Mouse (Mus musculus) WW6 (cell line): ENCODE measurements around the gene Itfg2.
A peak's percentile ranks its signal among the peaks of the same experiment; 100 is the strongest.

Source experiments
- DNase-seq: peaks from one replicate; pipeline ENCODE4 v3.0.0-alpha.2; 2013; ENCODE audit warnings: low read depth, low spot score

Gene Itfg2

DNA sequence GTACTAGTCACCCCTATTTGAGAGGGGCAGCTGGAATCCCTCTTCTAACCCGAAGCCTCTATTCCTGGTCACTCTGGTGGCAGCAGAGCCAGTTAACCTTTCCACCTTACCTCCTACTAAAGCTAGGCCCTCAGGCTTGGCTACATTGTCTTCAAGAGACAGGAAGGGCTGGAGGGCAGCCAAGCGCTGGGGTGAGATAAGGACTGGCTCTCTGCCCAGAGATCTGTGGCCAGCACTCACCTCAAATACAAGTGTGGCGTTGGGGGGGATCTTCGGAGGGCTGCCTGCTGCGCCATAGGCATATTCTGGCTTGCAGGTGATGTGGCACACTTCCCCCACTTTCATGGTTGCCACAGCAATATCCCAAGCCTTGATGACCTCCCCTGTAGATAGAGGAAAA lies 10.7 kb upstream of the Itfg2 start:
- no peak for DNase-seq

DNA sequence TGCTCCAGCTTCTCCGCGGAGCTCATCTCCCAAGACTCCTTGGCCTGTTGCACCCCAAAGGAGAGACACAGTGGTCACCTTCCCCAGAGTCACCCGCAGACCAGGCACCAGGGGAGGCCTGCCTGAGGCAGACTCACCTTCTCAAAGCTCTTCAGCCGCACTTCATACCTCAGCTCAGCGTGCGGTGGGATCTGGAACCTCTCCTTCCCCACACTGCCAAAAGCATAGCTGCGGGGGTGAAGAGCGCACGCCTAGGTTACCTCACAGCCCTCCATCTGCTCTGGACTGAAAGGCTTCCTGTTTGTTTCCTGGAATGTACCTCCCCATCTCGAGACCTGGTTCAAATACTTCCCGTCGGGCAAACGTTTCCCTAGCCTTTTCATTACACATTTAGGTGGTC lies 8.8 kb upstream of the Itfg2 start:
- no peak for DNase-seq

DNA sequence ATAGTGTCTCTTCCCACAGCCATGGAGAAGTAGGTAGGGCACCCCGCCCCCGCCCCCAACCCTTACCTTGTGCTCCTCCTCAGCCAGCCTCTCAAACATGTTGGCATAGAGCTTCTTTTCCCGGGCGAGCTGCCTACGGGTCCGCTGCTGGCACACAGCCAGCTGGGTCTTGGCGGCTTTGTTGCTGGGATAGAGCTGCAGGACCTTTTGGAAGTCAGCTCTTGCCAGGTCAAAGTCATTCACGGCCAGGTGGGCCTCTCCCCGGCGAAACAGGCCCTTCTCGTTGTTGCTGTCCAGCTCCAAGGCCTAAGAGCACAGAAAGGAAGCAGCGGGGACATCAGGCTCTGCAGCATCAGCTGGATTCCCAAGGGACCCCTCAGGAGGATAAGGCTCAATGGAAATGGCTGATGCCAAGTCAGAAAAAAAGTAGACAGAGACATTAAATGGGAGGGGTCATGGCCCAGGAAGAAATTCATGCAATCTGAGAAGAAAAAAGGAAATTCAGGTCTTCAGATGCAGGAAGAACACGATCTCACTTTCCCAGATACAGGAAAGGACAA lies 7.7 kb upstream of the Itfg2 start:
- no peak for DNase-seq

DNA sequence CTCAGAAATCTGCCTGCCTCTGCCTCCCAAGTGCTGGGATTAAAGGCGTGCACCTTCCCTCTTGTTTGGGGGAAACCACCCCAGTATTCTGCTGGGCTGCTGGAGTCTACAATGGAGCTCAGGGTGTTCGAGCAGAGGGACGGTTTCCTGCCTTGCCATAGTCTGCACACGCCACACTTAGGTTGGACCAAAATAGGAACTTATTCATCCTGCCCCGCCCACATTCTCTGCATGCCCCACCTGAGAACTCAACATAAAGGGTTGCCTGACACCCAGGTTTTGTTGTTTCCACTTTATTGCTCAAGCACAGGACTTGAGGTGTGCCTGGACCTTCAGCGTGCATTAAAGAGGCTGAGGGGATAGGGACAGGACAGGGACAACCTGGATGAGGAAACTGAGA lies 5.1 kb upstream of the Itfg2 start:
- DNase-seq, result no peak

DNA sequence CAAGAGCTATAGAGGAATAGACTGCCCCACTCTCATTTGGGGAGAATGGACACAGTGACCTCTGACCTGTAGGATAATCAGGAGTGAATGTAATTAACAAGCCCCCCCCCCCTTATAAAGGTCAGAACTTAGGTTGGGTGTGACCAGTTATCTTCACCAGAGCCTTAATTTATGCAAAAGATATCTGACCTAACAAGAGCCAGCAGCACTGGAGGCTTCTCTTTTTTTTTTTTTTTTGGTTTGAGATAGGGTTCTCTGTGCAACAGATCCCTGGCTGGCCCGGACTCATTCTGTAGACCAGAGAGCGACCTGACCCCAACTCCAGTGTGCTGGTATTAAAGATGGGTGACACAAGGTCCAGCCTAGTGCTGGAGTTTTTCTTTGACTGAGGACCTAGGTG lies 4.6 kb upstream of the Itfg2 start:
- no peak for DNase-seq

DNA sequence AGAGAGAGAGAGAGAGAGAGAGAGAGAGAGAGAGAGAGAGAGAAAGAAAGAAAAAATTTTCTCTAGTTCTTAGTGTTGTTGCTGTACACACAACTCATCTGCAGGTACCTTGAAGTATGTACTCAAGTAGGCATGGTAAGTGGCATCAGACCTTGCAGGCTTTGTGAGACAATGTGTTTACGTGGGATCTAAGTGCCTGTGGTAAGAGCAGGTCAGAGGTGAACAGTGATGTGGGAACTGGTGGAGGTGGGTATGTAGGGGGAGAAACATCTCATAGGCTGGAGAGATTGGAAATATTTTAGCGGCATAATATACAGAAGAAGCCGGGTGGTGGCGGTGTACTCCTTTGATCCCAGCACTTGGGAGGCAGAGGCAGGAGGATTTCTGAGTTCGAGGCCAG lies 2.8 kb upstream of the Itfg2 start:
- DNase-seq, result no peak

DNA sequence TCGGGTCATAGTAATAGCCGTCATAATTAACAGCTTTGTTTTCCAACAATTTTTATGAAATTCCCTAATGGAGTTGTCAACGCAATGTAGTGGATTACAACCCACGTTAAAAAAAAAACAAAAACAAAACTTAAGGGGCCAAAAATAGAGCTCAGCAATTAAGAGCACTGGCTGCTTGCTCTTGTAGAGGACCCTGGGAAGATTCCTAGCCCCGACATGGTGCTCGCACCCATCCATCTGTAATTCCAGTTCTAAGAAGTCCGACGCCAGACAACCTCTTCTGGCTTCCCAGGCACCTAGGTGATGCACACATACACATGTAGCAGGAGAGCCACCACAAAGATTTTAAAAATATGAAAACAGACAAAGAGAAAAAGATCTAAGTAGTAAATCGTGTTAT lies 315 bp upstream of the Itfg2 start:
- DNase-seq, result no peak

DNA sequence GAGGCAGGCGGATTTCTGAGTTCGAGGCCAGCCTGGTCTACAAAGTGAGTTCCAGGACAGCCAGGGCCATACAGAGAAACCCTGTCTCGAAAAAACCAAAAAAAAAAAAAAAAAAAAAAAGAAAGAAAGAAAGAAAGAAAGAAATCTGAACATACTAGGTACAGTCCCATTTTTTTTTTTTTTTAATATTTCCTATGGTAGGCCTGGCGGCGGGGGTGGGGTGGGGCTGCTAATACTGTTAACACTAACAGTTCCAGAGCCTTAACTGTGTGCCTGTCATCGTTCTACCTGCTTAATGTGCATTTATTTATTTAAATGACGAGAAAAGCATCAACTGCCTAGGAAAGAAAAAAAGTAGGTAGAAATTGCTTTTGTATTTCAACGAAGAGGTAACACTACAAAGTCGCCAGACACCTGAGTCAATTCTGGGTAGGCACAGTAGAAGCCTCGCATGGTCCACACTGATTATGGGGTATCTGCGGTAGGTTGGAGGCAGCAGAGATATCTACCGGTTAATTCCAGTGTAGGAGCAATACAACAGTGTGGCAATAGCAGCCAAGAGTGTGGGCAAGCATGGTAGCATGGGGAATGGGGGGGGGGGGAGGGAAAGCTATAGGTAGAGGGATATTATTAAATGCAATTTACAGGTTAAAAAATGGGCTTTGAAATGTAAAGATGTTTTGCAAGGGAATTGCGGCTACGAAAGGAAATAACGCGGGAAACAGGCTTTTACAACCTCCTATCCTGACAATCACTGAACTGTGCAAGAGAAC lies 1.0 kb downstream of the Itfg2 start:
- no peak for DNase-seq

DNA sequence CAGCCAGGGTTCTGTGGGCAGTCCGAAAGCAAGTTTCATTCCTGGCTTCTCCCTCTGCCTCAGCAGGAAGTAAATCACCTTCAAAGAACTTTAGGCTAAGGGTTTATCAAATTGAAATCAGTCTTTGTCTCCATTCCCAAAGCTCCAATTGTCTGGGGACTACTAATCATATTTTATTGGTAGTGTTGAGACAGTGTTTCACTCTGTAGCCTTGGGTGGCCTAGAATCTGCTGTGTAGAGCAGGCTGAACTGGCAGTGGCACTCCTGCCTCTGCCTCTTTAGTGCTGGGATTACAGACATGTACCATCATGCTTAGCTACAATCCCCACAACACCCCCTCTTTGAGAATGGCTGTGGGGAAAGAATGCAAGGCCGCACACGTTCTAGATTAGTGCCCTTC lies 3.3 kb downstream of the Itfg2 start:
- DNase-seq, result no peak

DNA sequence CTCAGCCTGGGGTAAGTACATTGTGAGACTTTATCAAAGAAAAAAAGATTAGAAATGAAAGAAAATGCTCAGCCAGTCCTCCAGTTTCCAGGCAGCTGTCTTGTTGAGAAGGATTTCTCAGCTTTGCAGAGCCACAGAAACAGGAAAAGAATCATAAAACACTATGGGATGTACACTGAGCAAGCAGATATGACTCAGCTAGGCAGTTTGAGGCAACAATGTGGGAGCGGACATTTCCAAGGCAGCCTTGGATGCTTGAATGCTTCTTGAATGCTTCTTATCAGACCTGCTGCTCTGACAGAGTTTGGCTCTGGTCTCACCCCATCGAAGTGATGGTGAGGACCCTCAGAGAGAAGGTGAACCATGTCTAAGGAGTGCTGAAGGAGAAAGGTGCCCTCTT lies 3.7 kb downstream of the Itfg2 start:
- DNase-seq, result no peak

DNA sequence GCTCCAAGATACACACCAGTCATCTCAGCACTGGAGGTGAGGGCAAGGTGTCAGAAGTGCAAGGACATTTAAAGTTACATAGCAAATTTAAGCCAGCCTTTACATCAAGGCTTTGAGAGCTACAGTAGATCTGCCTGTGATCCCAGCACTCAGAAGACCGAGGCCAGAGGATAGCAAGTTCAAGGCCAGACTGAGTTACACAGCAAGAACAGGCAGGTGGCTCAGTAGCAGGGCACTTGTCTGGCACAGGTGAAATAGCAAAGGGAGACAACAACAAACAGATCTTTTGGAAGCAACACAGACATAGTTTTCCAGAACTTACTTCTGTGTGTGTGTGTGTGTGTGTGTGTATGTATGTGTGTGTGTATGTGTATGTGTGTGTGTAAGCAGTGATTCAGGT lies 6.7 kb downstream of the Itfg2 start:
- no peak for DNase-seq

DNA sequence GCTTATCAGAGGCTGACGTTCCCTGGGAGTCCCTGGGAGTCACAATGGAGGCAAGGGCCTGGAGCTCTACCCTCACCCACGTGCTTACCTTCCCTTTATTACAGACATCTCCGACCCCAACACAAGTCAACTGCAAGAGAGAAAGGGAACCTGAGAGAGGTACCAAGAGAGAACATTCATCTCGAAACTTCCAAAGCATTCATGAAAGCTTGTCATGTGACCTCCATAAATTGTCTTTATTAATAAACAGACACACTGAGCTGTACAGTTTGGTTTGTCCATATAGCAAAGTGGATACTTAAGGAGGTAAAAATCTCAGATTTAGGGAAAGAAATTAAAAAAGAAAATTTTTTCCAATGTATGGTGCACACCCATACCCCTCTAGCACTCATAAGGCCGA lies 8.6 kb downstream of the Itfg2 start:
- no peak for DNase-seq

DNA sequence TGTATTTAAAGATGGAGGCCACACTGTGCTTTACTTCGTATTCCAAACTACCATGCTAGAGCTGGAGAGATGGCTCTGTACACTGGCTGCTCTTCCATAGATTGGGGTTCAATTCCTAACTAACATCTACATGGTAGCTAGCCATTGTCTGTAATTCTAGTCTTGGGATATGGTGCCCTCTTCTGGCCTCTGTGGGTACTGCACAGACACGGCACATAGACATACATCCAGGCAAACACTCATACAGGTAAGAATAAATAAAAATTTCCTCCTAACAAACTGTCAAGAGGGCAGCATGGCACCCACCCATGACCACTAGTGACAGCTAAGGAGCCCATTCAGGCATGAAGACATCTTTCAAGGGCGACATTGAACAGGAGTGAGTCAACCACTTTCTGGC lies 13.6 kb downstream of the Itfg2 start:
- DNase-seq, result peak; percentile 61

DNA sequence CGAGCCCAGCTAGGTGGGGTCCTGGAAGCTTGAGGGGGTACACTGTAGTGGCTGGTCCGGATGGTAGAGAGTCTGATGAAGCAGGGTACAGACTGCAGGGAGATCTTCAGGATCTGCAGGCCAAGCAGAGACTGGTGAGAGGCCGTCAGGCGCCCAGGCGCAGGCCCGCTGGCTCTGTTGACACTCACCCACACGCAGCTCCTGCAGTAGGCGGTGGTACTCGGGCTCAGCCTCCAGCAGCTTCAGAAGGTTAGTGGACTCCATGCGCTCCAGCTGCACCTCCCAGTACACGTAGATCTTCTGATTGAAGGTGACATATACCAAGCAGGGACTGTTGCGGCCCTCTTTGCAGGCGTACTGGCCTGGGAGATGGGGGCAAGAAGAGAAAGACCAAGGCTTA lies 14.4 kb downstream of the Itfg2 start:
- no peak for DNase-seq

DNA sequence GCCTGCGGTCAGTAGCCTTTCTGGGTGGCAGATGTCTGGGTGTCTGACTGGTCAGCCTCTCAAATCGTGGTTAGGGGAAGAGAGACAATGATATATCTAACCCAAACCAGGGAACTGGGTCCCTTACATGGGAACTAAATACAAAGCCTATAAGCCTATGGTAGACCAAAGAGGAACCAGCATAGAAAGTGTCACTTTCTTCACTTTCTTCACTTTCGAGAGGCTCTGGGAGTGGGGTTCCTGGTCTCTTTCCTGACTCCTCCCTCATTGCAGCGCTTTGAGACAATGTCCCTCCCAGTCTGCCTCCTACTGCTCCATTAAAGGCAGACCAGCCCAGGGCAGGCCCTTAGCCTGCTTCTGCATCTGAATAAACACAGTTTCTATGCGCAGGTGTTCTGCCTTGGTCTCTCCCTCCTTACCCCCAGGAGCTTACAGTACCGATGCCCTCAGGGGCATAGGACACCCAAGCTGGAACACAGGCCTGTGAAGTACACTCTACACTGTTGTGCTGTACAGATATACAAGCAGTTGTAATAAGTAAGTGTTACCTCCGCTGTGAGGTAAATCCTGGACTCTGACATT lies 16.1 kb downstream of the Itfg2 start:
- DNase-seq, result no peak

DNA sequence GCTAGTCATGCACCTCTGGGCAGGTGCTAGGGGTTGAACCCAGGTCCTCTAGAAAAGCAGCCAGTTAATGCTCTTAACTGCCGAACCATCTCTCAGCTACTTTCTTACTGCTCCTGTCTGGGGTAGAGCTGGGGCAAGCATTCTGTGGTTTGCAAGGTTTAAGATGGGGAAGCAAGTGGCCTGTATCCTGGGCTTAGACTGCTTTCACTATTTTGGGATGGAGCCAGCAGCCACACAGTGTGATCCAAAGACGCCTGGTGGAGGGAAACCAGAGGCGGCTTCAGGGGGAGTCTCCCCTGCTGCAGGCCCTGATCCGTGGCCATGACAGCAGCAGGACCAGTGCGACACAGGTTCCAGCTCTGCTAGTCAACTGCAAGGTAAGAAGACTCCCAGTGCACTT lies 20.0 kb downstream of the Itfg2 start:
- DNase-seq, result no peak

DNA sequence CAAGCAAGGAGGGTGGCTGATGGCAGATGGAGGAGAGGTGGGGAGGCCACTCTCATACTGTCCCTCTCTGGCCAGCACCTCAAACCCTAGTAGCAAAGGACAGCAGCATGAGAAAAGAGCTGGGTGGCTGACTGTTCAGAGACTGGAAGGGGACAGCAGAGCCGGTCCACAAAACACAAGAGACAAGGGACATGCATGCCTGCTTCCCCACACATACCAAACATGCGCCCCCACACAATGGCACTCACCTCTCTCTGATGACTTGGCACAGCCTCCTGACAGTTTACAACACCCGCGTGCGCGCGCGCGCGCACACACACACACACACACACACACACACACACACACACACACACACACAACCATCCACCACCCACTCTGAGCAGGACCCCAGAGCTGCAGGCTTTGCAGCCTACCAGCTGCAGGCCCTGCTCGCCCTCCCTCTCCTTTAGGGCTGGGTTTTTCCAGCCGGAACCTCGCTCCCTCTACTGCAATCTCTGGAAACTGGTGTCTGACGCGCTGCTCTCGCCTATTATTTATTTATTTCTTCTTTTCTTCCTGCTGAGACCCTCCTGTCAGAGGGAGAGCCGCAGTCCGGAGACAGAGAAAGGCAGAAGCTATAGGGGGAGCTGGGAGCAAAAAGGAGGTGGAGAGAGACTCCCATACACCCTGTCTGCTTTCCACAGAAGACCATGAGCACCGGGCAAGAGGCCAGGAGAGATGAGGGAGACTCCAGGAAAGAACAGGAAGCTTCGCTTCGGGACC lies 25.1 kb downstream of the Itfg2 start:
- no peak for DNase-seq

DNA sequence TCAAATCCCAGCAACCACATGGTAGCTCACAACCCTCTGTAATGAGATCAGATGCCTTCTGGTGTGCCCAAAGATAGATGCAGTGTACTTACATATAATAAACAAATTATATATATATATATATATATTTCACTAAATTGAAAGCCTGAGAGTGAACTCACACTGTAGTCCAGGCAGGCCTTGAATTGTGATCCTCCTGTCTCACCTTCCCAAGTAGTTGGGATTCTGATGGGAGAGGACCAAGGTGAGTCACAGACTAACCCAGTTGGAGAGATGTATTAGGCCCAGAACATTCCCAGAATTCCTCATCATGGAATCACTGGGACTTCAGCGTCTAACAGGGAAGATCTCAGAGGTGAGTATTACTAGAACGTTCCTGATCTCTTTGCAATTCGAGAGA lies 25.7 kb downstream of the Itfg2 start, which contains the start of gene Nrip2:
TSS of gene Nrip2 (plus strand) at position 301 of the 400 bp plus-strand sequence.
- no peak for DNase-seq

DNA sequence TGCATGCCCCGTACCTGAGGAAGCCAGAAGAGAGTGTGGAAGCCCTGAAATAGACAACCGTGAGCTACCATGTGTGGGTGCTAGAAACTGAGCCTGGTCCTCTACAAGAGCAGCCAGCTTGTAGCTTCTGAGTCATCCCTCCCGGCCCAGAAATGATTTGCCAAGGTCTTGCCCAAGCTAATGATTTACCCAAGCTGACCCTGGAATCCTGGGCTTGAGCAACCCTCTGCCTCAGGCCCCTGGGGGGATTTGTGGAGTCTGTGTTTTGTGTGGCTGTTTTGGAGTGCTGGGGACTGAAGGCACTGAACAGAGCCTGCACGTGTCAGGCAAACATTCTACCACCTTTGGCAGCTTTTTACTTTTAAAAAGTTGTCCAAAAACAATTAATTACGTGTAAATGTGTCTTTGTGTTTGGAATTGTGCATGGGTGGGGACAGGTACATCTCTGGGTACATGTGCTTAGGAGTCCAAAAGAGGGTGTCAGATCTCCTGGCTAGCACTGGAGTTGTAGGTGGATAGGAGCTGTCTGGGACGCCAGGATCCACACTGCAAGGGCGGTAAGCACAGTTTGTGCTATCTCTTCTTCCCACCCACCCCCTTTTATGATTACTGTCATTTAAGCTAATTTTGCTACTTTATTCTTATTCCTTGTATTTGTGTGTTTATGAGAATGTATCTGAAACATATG lies 27.0 kb downstream of the Itfg2 start:
- no peak for DNase-seq

DNA sequence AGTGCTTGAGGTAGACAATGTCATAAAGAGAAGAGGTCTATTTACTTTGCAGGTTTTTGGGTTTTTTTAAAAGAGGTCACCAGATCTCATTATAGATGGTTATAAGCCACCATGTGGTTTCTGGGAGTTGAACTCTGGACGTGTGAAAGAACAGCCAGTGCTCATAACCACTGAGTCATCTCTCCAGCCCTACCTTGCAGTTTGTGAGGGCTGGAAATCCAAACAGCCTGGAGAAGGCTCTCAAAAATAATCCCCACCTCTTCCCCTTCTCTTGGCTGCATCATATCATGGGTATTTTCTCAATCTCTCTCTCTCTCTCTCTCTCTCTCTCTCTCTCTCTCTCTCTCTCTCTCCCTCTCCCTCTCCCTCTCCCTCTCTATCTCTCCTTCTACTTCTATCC lies 34.0 kb downstream of the Itfg2 start:
- no peak for DNase-seq

DNA sequence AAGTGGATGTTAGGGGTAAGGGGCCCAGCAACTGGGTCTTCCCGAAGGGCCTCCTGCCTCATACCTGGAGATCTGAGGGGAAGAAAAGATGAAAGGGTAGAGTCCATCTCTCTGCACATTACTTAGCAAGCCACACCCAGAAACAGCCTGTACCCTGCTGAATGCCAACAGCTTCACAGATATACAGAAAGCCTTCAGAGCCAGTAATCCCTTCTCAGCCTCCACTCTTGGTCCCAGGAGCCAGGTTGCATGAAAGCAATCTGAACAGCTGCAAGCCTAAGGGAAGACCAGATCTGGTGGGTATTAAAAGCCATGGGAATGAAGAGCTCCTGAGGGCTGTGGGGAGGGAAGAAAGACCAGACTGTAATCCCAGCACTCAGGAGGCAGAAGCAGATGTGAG lies 35.5 kb downstream of the Itfg2 start:
- DNase-seq, result no peak

DNA sequence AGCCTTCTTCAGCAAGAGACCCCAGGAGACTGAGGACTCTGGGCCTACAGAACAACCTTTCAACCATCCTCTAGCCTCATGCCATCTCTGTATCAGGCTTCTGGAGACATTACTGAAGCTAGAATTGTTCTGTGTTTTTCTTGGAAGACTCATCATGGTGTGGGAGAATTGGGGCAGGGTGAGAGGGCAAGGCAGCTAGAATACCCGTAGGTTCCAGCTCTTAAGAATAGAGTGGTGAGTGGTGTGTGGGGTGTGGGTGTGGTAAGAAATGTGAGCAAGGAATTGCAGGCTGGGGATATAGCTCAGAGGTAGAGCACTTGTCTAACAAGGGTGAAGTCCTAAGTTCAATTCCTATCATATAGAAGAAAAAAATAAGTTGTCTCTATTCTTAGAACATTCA lies 39.7 kb downstream of the Itfg2 start:
- DNase-seq, result no peak
